Mouse (Mus musculus) heart, adult 2 months (tissue): ENCODE measurements around the gene Tspan11. TPM values are rescaled to one million over a fixed set of nuclear protein-coding genes. Genes with fewer than 3 reads are reported as not detected.

Experiments
- DNase-seq, 2 experiments: peaks; one replicate each; pipeline ENCODE4 v3.0.0; 2021
- H3K27ac ChIP-seq: fragments of 200-600 bp; 2 replicates; pipeline ENCODE4 v1.8.1; 2022
- H3K27me3 ChIP-seq: fragments of 200-500 bp; 2 replicates; pipeline ENCODE4 v1.6.1; 2012; ENCODE audit warnings: mild to moderate bottlenecking, low read length, inconsistent platforms, mixed read lengths; ENCODE audit not compliant: control insufficient read depth, insufficient read depth
- H3K36me3 ChIP-seq: fragments of 200-500 bp; 2 replicates; pipeline ENCODE4 v1.6.1; 2012; ENCODE audit warnings: low read length, inconsistent platforms; ENCODE audit not compliant: control insufficient read depth, insufficient read depth
- H3K4me1 ChIP-seq: fragments of 200-500 bp; 2 replicates; pipeline ENCODE4 v1.6.1; 2011; ENCODE audit warnings: low read length; ENCODE audit not compliant: control insufficient read depth, insufficient read depth
- H3K4me3 ChIP-seq: fragments of 200-600 bp; 2 replicates; pipeline ENCODE4 v1.8.1; 2022
- H3K79me2 ChIP-seq: fragments of 200-500 bp; replicated peaks from 2 replicates; pipeline ENCODE4 v1.6.1; 2012; ENCODE audit warnings: mild to moderate bottlenecking, inconsistent platforms, low read length, moderate library complexity, mixed read lengths; ENCODE audit not compliant: control insufficient read depth, insufficient read depth
- H3K9ac ChIP-seq: fragments of 200-500 bp; 2 replicates; pipeline ENCODE4 v1.6.1; 2012; ENCODE audit warnings: low read depth, mild to moderate bottlenecking, control low read depth, inconsistent platforms, low read length, mixed read lengths
- CTCF ChIP-seq: fragments of 200-600 bp; IDR thresholded peaks from 2 replicates; pipeline ENCODE4 v1.8.1; 2022; ENCODE audit warnings: antibody characterized with exemption, mild to moderate bottlenecking, moderate library complexity
- EP300 ChIP-seq: fragments of 200-500 bp; IDR thresholded peaks from 2 replicates; pipeline ENCODE4 v1.6.1; 2011; ENCODE audit warnings: low read depth, low read length, control low read depth; ENCODE audit not compliant: insufficient read depth
- POLR2A ChIP-seq: fragments of 200-500 bp; IDR thresholded peaks from 2 replicates; pipeline ENCODE4 v1.6.1; 2011; ENCODE audit warnings: mild to moderate bottlenecking, low read depth, low read length, control low read depth; ENCODE audit not compliant: insufficient read depth
- WGBS: fragments of 180-500 bp; shearing (Covaris S2); methylation state at CpG from one replicate; pipeline ENCODE4 v1.1.7; 2018; 5-methylcytosine and 5-hydroxymethylcytosine counted together
- intact Hi-C: fragments of 180-260 bp; cut with DNase I; formaldehyde crosslinking; loops from one replicate; pipeline ENCODE4 v1.15.1; 2025
- polyA plus RNA-seq: library from polyadenylated mRNA; depleted of rRNA; stranded (reverse); fragments of >200 nt; gene quantifications from 2 replicates; pipeline ENCODE4 v1.2.3, GENCODE M21; 2012
- total RNA-seq, 2 experiments: library from RNA; stranded (reverse); gene quantifications; 2 replicates each; pipeline ENCODE4 v1.2.3; 2021

Tspan11 gene
- total and polyA plus RNA-seq, 3 experiments, result 0.57 to 1.7 (median 1.5) TPM

DNA sequence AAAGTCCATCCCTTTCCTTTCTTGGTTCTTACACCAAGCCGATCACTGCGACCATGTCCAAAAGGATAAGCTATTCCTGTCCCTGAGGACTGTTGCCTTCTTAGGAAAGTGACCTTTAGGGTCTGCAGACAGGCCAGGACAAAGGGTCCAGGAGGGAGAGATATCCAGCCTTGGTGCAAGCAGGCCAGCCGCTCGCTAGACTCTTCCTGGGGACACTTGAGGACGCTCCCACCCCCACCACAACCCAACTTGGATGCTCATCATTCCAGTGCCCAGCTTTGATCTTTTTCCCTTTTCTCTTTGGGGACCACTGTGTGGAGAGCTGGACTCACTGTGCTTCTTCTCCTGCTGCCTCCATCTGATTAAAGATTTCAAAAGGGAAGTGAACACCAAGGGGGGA, 41.3 kb downstream of the Tspan11 start:
- intact Hi-C loops, result no loop called here
- 66% methylated on average over 5 of the region's 5 CpGs for WGBS
- H3K79me2 ChIP-seq, result no peaks in the 10 kb centered on the region
- no peaks in the 10 kb centered on the region for H3K27me3 ChIP-seq
- no peak for TF ChIP-seq CTCF
- no peak for TF ChIP-seq POLR2A
- TF ChIP-seq EP300, result no peak
- H3K9ac ChIP-seq, result no peak overlapping the region
- DNase-seq, result no peak
- no peaks in the 10 kb centered on the region for H3K36me3 ChIP-seq
- H3K4me3 ChIP-seq, result no peak overlapping the region
- no peak overlapping the region for H3K27ac ChIP-seq
- H3K4me1 ChIP-seq, result no peaks in the 10 kb centered on the region

DNA sequence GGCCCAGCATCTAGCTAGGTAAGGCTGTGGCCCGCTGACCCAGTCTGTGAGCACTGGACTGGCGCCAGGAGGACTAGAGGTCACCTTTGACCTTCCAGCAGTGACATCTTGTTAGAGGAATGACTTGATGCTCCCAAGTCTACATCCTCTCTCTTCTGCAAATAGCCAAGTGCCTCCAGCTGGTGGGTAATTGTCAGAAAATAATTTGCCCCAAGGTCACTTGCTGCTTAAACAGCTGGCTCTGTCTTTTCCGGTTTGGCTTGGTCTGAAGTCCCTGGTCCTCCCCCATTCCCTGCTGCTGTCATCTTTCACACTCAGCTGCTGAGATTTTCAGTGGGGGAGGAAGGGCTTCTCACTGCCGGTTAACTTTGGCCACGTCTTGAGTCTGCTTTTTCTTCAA, 45.3 kb downstream of the Tspan11 start:
- TF ChIP-seq POLR2A, result no peak
- TF ChIP-seq CTCF, result no peak
- no peak for TF ChIP-seq EP300
- 37% methylated on average over 5 of the region's 5 CpGs for WGBS

DNA sequence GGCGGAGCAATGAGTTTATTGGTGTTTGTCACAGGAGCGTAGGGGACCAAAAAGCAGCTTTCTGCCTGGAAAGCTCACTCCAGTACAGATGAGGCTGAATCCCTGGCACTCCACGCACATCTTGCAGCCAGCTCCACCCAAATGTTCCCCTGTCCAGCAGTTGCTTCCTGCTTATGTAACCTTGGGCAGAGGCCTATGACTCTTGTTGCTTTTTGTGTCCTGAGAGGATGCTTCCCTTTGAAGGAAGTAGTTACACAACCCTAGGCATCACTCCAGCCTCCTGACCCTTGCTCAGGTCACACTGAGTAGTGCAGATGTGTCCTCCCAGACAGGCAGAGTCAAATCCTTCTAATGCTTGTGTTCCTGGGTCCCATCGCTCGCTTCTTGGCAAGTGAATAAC, 46.5 kb downstream of the Tspan11 start:
- no peak overlapping the region for H3K27ac ChIP-seq
- DNase-seq, result peak; percentile 33 to 38
- no peaks in the 10 kb centered on the region for H3K36me3 ChIP-seq
- 81% methylated on average over 5 of the region's 5 CpGs for WGBS
- no peak overlapping the region for H3K4me3 ChIP-seq
- no peak overlapping the region for H3K9ac ChIP-seq
- TF ChIP-seq EP300 (no peak), POLR2A (no peak), CTCF (no peak)
- no peaks in the 10 kb centered on the region for H3K4me1 ChIP-seq
- H3K79me2 ChIP-seq, result no peaks in the 10 kb centered on the region
- H3K27me3 ChIP-seq, result no peaks in the 10 kb centered on the region
- intact Hi-C loops, result no loop called here

More for the DNA sequence above, 45.3 kb downstream of the Tspan11 start:
- Histone ChIP-seq H3K27me3 (no peaks in the 10 kb centered on the region), H3K27ac (no peak overlapping the region), H3K4me1 (no peaks in the 10 kb centered on the region), H3K36me3 (no peaks in the 10 kb centered on the region), H3K4me3 (no peak overlapping the region), H3K79me2 (no peaks in the 10 kb centered on the region), H3K9ac (no peak overlapping the region)
- intact Hi-C loops, result no loop called here
- DNase-seq, result peak in 1 of 2 experiments; percentile 18

- no peaks in the 10 kb centered on the region for H3K79me2 ChIP-seq
These were observed 47.7 kb downstream of the Tspan11 start for GRCm38 (mm10) chr6:127935105-127935504.

DNA sequence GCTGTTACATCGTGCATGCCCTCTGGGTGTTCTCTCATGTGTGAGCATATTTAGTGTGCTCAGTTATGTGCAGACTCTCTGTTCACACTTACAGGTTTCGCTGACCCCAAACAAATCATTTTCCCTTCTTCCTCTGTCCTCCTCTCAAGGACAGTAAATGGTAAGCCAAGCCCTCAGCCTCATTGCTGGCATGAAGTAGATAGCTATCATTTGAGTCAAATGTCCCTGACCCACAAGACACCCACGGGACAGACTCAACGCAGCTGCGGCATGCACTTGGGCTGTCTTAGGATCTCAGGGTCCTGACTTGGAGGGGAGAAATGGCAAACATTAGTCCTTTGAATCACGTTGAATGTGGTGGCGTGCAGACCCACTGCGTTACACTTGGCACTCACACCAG, 55.0 kb downstream of the Tspan11 start:
- no peak overlapping the region for H3K27ac ChIP-seq
- intact Hi-C loops, result loop anchor here (10.0 kb wide), 1 partner anchor 438 kb away; no protein-coding TSS in a partner anchor
- H3K79me2 ChIP-seq, result no peaks in the 10 kb centered on the region
- no peak for TF ChIP-seq EP300
- TF ChIP-seq POLR2A, result no peak
- TF ChIP-seq CTCF, result no peak
- DNase-seq, result no peak
- H3K4me1 ChIP-seq, result no peaks in the 10 kb centered on the region
- no peaks in the 10 kb centered on the region for H3K36me3 ChIP-seq
- H3K27me3 ChIP-seq, result no peaks in the 10 kb centered on the region
- H3K9ac ChIP-seq, result no peak overlapping the region
- 93% methylated on average over 8 of the region's 8 CpGs for WGBS
- H3K4me3 ChIP-seq, result no peak overlapping the region

More at GRCm38 (mm10) chr6:127935105-127935504, 47.7 kb downstream of the Tspan11 start:
- H3K4me3 ChIP-seq, result no peak overlapping the region
- no peaks in the 10 kb centered on the region for H3K27me3 ChIP-seq
- H3K4me1 ChIP-seq, result no peaks in the 10 kb centered on the region
- TF ChIP-seq CTCF, result no peak
- no peak for TF ChIP-seq EP300
- no peak for TF ChIP-seq POLR2A
- 77% methylated on average over 3 of the region's 3 CpGs for WGBS
- no peaks in the 10 kb centered on the region for H3K36me3 ChIP-seq
- no peak overlapping the region for H3K27ac ChIP-seq
- DNase-seq, result no peak
- H3K9ac ChIP-seq, result no peak overlapping the region
- intact Hi-C loops, result no loop called here

- no peaks in the 10 kb centered on the region for H3K4me1 ChIP-seq
- no peaks in the 10 kb centered on the region for H3K79me2 ChIP-seq
- 62% methylated on average over 9 of the region's 9 CpGs for WGBS
- DNase-seq, result peak; percentile 48 to 69
- H3K27ac ChIP-seq, result no peak overlapping the region
- H3K4me3 ChIP-seq, result no peak overlapping the region
- TF ChIP-seq EP300 (0 out of 2 replicates have a peak, but pooled peaks have one; percentile 58), CTCF (peak; percentile 76), POLR2A (no peak)
- H3K27me3 ChIP-seq, result no peaks in the 10 kb centered on the region
- no peaks in the 10 kb centered on the region for H3K36me3 ChIP-seq
- intact Hi-C loops, result loop anchor here (5.0 to 10.0 kb wide), 2 partner anchors 328 to 441 kb away; no protein-coding TSS in a partner anchor
- H3K9ac ChIP-seq, result no peak overlapping the region
These were observed 58.3 kb downstream of the Tspan11 start for GRCm38 (mm10) chr6:127945725-127946124.
